Mouse (Mus musculus) yolk sac, embryonic 10.5 days (tissue): Measurements from ENCODE around the gene Rplp2.
"Not testable (repeated sequence)": the region's sequence is repeated elsewhere in the genome, so short reads cannot be mapped to it uniquely, and the experiment has no call there.

Experiments
- DNase-seq: peaks from one replicate; pipeline ENCODE4 v3.0.0-alpha.2; 2017; ENCODE audit warnings: low spot score

Rplp2 gene

GRCm38 (mm10) chr7:141447110-141447991 is at the start of gene Rplp2:
Gene Rplp2, plus strand, starts transcription at chr7:141447370.
- peak; percentile 98 for DNase-seq

DNA sequence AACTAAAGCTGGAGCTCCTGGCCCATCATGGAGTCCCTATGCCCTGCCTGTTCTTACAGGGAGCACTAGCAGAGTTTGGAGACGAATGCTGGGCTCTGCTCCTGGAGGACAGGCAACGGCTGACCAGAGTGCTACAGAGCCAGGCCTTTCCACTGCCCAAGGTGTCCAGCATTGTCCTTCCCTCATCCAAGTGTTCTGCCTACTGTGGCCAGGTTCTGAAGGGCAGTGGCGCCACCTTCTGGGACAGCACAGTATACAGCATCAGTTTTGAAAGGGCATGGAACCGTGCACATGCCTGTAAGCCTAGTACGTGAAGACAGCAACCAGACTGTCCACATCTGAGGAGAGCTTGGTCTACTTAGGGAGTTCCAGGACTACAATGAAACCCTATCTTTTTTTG is 43.9 kb upstream of the Rplp2 start:
- peak; percentile 45 for DNase-seq

DNA sequence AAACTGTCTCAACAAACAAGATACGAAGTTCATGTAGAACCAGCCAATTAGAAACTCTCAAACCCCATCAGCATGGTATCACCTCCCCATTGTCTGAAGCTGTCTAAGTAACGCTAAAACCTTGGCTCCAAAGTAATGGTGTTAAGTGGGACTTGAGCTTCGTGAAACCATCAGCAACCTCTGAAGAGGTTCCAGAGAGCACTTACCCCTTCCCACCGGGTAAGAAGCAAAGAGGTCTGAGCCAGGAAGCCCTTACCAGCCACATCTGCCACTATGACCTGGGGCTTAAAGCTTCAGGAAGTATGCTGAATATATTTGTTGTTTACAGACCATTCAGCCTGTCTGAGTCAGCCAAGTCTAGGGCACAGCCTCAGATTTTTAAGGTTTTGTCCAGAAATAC is 41.7 kb upstream of the Rplp2 start:
- no peak for DNase-seq

GRCm38 (mm10) chr7:141407670-141408069 is 39.5 kb upstream of the Rplp2 start:
- DNase-seq = not testable (repeated sequence)

GRCm38 (mm10) chr7:141408833-141409232 is 38.3 kb upstream of the Rplp2 start:
- peak; percentile 70 for DNase-seq

DNA sequence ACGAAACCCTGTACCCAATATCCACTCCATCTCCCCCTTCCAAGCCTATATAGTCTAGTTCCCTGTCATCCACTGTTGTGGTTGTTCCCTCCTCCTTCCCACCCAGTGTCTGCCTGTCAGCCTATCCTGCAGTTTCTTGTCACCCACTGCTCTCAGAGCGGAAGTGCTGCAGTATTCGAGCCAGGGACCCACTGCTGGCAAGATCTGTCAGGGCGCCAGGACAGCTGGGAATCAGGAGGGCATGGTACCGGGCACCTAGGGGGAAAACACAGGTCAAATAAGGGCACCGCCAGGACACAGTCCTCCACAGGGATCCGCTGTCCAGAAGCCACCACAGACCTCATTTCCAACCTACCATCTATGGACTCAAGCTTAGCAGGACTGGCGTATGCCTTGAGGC is 36.5 kb upstream of the Rplp2 start:
- no peak for DNase-seq

- DNase-seq = no peak
Observed at GRCm38 (mm10) chr7:141411667-141412066, 35.5 kb upstream of the Rplp2 start.

GRCm38 (mm10) chr7:141413331-141413730 is 33.8 kb upstream of the Rplp2 start:
- peak; percentile 53 for DNase-seq

DNA sequence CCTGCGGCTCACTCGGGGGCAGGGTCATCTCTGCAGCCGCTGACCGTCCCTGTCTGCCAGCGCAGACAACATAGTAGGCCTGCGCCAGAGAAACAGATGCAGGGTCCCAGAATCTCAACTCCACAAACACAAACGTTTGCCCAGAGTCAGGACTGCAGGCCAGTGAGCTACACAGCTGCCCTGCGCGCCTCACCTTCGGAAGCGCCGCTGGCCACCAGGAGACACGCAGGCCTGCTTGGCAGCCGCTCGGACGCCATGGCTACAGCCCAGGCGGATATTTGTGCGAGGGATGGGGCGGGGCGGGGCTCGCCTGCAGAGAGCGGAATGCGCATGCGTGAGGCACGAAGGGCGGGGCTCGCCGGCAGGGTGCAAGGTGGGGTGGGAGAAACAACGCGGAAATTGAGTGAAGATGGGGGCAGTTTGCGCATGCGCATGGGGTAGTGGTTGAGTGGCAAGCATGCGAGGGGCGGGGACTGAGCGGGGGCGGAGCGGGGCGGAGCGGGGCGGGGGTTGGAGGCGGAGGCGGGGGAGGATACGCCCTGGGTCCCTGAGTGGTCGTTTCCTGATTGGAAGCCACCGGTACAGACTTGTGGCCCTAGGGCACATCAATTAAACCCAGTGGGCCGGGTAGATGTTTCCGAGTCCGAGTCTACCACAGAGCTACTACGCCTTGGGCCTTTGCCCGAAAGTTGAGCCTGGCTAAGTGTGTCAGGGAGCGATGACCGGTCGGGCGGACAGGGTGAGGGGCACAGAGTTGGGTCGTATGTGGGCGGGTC is 33.2 kb upstream of the Rplp2 start, which contains the start of gene Gatd1:
Gene Gatd1 (minus strand): TSS at position 328 of the 776 bp plus-strand sequence.
- DNase-seq = peak; percentile 100

GRCm38 (mm10) chr7:141416144-141416841 is 30.9 kb upstream of the Rplp2 start:
- DNase-seq = no peak

- DNase-seq = no peak
Observed at GRCm38 (mm10) chr7:141417731-141418681, 29.2 kb upstream of the Rplp2 start.

DNA sequence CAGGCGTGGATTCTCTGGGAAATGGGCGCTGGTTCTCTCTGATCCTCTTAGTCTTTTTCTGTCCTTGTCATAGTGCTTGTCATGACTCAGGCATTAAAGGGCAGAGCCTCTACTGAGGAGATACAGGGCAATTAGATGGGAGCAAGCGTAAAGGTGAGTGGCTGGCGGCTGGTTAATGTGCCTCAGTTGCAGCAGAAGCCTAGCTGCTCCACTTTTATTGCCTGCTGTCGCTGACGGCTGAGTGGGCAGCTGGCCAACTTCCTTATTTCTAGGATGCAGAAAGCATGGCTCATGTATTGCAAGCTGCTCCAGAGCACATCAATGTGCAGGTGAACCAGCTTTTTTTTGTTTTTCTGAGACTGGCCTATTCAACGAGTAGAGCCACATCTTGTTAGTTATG is 28.2 kb upstream of the Rplp2 start:
- DNase-seq = no peak

GRCm38 (mm10) chr7:141420030-141420702 is 27.0 kb upstream of the Rplp2 start:
- DNase-seq = peak; percentile 81

- no peak for DNase-seq
Observed at GRCm38 (mm10) chr7:141423811-141424210, 23.4 kb upstream of the Rplp2 start.

DNA sequence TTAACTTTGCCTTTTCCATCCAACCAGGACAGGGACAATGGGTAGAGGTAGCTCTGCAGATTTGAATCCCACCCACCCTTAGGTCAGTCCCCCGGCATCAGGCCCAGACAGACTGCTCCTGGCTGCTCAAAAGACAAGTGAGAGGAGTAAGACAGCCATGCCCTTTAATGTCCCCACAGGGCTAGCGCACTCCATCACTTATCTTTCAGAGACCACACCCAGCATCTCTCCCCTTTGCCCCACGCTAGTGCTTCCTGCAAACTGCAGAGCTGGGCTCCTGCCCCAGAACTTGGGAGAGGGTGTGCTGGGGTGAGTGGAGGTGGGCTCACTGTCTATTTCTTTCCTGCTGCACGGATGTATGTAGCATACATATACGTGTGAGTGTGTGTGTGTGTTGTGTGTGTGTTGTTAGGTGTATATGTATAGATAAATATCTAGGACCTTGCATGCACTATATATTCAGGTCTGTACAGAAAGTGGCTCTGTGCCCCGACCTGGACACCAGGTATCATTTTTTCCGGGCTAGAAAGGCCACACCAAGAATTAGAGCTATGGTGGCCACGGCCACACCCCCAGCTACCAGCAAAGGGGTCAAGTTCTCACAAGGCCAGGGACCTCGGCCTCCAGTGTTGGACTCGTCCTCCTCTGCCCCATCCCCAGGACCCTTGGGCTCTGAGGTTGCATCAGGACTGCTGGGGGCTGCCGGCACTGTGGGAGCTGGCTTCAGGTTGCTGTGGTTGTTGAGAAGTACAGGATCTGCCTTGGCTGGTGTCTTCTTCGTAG is 20.0 kb upstream of the Rplp2 start:
- no peak for DNase-seq

- no peak for DNase-seq
Observed at GRCm38 (mm10) chr7:141428701-141429100, 18.5 kb upstream of the Rplp2 start.

DNA sequence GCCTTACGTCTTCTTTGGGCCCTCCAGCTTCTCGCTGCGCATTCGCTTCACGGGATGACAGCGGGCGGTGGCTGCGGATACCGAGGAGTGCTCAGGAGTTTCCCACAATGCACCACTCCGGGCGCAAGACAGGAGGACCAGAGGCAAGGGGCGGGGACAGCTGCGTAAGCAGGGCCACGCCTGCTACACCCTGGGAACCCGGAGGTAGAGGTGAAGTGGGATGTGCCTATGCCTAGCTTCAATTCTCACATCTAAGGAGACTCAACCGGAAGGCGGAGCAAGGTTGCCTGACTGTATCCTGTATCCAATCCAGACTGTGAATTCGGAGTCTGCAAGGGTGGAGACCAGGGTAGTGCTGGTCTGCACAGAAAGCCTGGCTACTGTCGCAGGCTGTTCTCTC is 17.9 kb upstream of the Rplp2 start, which contains the start of gene Cend1:
Gene Cend1 (minus strand): TSS at position 182 of the 400 bp plus-strand sequence.
- no peak for DNase-seq

DNA sequence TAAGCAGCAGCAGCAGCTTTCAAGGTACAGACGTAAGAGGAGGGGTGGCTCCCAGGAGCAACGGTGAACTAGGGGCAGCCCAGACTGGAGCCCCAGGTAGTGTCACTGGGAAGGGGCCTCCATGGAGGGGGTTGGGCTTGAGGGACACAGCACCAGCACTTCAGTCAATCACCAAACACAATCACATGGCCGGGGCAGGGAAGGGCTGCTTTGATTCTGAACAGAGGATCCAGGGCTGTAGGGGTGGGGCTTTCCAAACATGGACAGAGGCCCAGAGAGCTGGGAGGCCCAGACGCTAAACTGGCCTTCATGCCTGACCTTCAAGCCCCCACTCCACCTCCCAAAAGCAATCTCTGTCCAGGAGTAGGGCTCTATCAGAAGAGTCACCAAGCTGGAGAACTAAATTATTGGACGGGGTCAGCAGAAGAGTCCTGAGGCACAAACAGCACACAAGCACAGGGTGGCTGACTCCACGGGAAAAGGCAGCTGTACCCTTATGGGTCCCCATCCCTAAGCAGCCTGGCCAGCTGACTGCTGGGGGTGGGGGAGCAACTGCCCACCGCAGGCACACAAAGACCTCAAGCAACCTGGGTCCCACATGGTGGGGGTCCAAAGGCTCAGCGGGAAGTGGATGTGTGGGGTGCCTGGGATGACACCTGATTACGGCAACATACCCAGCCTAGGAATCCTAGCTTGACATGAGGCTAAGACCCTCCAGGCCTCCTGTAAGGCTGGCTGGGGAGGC is 17.2 kb upstream of the Rplp2 start:
- DNase-seq = no peak
